Mouse (Mus musculus) brain, embryonic 14.5 days (tissue): ENCODE data around the gene Trim33.

Source experiments
- CTCF ChIP-seq: fragments of 200-500 bp; IDR thresholded peaks from 2 replicates; pipeline ENCODE4 v1.5.1; 2012; ENCODE audit warnings: inconsistent platforms, mild to moderate bottlenecking, moderate library complexity, borderline replicate concordance; ENCODE audit not compliant: insufficient read depth, insufficient read length; ENCODE audit errors: extremely low read depth
- POLR2A ChIP-seq: fragments of 200-500 bp; IDR thresholded peaks from 2 replicates; pipeline ENCODE4 v1.6.1; 2012; ENCODE audit warnings: mild to moderate bottlenecking, inconsistent platforms, borderline replicate concordance; ENCODE audit not compliant: poor library complexity, insufficient read depth, insufficient read length, severe bottlenecking; ENCODE audit errors: extremely low read depth

GRCm38 (mm10) chr3:103384486-103384885, 105.4 kb downstream of the Trim33 start:
- TF ChIP-seq CTCF (no peak), POLR2A (no peak)
